Mouse (Mus musculus): Measurements from ENCODE around the gene Vapb. TPM values are rescaled to one million over a fixed set of nuclear protein-coding genes. Genes with fewer than 3 reads are reported as not detected.
"Not testable (repeated sequence)": the region's sequence is repeated elsewhere in the genome, so short reads cannot be mapped to it uniquely, and the experiment has no call there.

Gene Vapb
- polyA plus RNA-seq, 1 experiment from 2014 or later = 10.2 TPM

- H3K9me3 ChIP-seq = no peaks in the 10 kb centered on the region; the same call in 1 of the 2 replicates
- no peaks in the 10 kb centered on the region for H3K36me3 ChIP-seq (replicated peaks)
- peaks cover 31% of the 10 kb centered on the region for H3K4me1 ChIP-seq
- DNase-seq (ENCODE audit: extremely low spot score, low spot score) = no peak
- H3K27ac ChIP-seq = peak overlapping the region; percentile 53; the same call in 1 of the 2 replicates
- H3K4me3 ChIP-seq = no peak overlapping the region
- no peaks in the 10 kb centered on the region for H3K27me3 ChIP-seq (ENCODE audit: poor library complexity, severe bottlenecking)
- 65% methylated on average over 8 of the region's 8 CpGs for WGBS
Measured at GRCm38 (mm10) chr2:173714620-173715218, 22.6 kb upstream of the Vapb start.

- DNase-seq (ENCODE audit: extremely low spot score, low spot score) = no peak
- Histone ChIP-seq H3K4me1 (peaks cover 31% of the 10 kb centered on the region), H3K27ac (no peak overlapping the region), H3K4me3 (no peak overlapping the region), H3K27me3 (ENCODE audit: poor library complexity, severe bottlenecking) (no peaks in the 10 kb centered on the region), H3K9me3 (no peaks in the 10 kb centered on the region; the same call in 1 of the 2 replicates), H3K36me3 (replicated peaks) (no peaks in the 10 kb centered on the region)
- WGBS = 93% methylated on average over 5 of the region's 5 CpGs
Measured at GRCm38 (mm10) chr2:173716966-173717365, 20.3 kb upstream of the Vapb start.

GRCm38 (mm10) chr2:173719115-173719514, 18.2 kb upstream of the Vapb start, which contains the start of gene 1700010B08Rik:
1700010B08Rik (plus strand) TSS chr2:173719415.
- H3K27me3 ChIP-seq (ENCODE audit: poor library complexity, severe bottlenecking); H3K9me3 ChIP-seq; DNase-seq (ENCODE audit: extremely low spot score, low spot score); H3K27ac ChIP-seq; H3K4me3 ChIP-seq; H3K36me3 ChIP-seq (replicated peaks): not testable (repeated sequence)
- 91% methylated on average over 6 of the region's 7 CpGs for WGBS
- peaks cover 15% of the 10 kb centered on the region for H3K4me1 ChIP-seq

GRCm38 (mm10) chr2:173722251-173722857, 15.0 kb upstream of the Vapb start:
- 90% methylated on average over 11 of the region's 11 CpGs for WGBS
- H3K36me3 ChIP-seq (replicated peaks) = no peaks in the 10 kb centered on the region
- H3K27ac ChIP-seq = no peak overlapping the region
- H3K9me3 ChIP-seq = no peaks in the 10 kb centered on the region; the same call in 1 of the 2 replicates
- DNase-seq (ENCODE audit: extremely low spot score, low spot score) = no peak
- peaks cover 16% of the 10 kb centered on the region for H3K4me1 ChIP-seq
- H3K4me3 ChIP-seq = no peak overlapping the region
- H3K27me3 ChIP-seq (ENCODE audit: poor library complexity, severe bottlenecking) = no peaks in the 10 kb centered on the region

GRCm38 (mm10) chr2:173724382-173724781, 12.9 kb upstream of the Vapb start:
- Histone ChIP-seq H3K4me1 (peaks cover 16% of the 10 kb centered on the region), H3K27ac (no peak overlapping the region), H3K9me3 (no peaks in the 10 kb centered on the region; the same call in 1 of the 2 replicates), H3K4me3 (no peak overlapping the region), H3K27me3 (ENCODE audit: poor library complexity, severe bottlenecking) (no peaks in the 10 kb centered on the region), H3K36me3 (replicated peaks) (no peaks in the 10 kb centered on the region)
- 61% methylated on average over 14 of the region's 14 CpGs for WGBS
- no peak for DNase-seq (ENCODE audit: extremely low spot score, low spot score)

- 76% methylated on average over 15 of the region's 15 CpGs for WGBS
- DNase-seq (ENCODE audit: extremely low spot score, low spot score) = no peak
- Histone ChIP-seq H3K4me1 (peaks cover 23% of the 10 kb centered on the region), H3K36me3 (replicated peaks) (no peaks in the 10 kb centered on the region), H3K27me3 (ENCODE audit: poor library complexity, severe bottlenecking) (no peaks in the 10 kb centered on the region), H3K4me3 (no peak overlapping the region), H3K9me3 (no peaks in the 10 kb centered on the region), H3K27ac (no peak overlapping the region)
Measured at GRCm38 (mm10) chr2:173724940-173725807, 12.1 kb upstream of the Vapb start.

- no peak for DNase-seq (ENCODE audit: extremely low spot score, low spot score)
- 88% methylated on average over 4 of the region's 4 CpGs for whole genome bisulfite sequencing
- Histone ChIP-seq H3K27ac (no peak overlapping the region), H3K4me3 (no peak overlapping the region), H3K9me3 (no peaks in the 10 kb centered on the region), H3K36me3 (replicated peaks) (no peaks in the 10 kb centered on the region), H3K27me3 (ENCODE audit: poor library complexity, severe bottlenecking) (no peaks in the 10 kb centered on the region), H3K4me1 (peaks cover 30% of the 10 kb centered on the region)
Measured at GRCm38 (mm10) chr2:173725819-173726218, 11.5 kb upstream of the Vapb start.

GRCm38 (mm10) chr2:173730444-173730966, 6.8 kb upstream of the Vapb start:
- no peaks in the 10 kb centered on the region for H3K27me3 ChIP-seq (ENCODE audit: poor library complexity, severe bottlenecking)
- no peaks in the 10 kb centered on the region for H3K9me3 ChIP-seq
- H3K4me1 ChIP-seq = peaks cover 30% of the 10 kb centered on the region
- WGBS = 4% methylated on average over 9 of the region's 9 CpGs
- peak overlapping the region; percentile 19 for H3K4me3 ChIP-seq
- H3K27ac ChIP-seq = peak overlapping the region; percentile 76
- no peaks in the 10 kb centered on the region for H3K36me3 ChIP-seq (replicated peaks)
- peak; percentile 71 for DNase-seq (ENCODE audit: extremely low spot score, low spot score)

- H3K27me3 ChIP-seq (ENCODE audit: poor library complexity, severe bottlenecking) = no peaks in the 10 kb centered on the region
- H3K4me1 ChIP-seq = peaks cover 50% of the 10 kb centered on the region
- peaks cover 8% of the 10 kb centered on the region for H3K36me3 ChIP-seq (replicated peaks)
- H3K27ac ChIP-seq = no peak overlapping the region
- H3K4me3 ChIP-seq = no peak overlapping the region
- no peaks in the 10 kb centered on the region for H3K9me3 ChIP-seq
- DNase-seq (ENCODE audit: extremely low spot score, low spot score) = no peak
- WGBS = 55% methylated on average over 2 of the region's 2 CpGs
Measured at GRCm38 (mm10) chr2:173734426-173734825, 2.9 kb upstream of the Vapb start.

- 84% methylated on average over 9 of the region's 9 CpGs for WGBS
- peaks cover 8% of the 10 kb centered on the region for H3K36me3 ChIP-seq (replicated peaks)
- H3K27me3 ChIP-seq (ENCODE audit: poor library complexity, severe bottlenecking) = no peaks in the 10 kb centered on the region
- DNase-seq (ENCODE audit: extremely low spot score, low spot score) = no peak
- H3K4me3 ChIP-seq = peak overlapping the region; percentile 83
- H3K27ac ChIP-seq = peak overlapping the region; percentile 92
- peaks cover 25% of the 10 kb centered on the region for H3K4me1 ChIP-seq
- H3K9me3 ChIP-seq = no peaks in the 10 kb centered on the region
Measured at GRCm38 (mm10) chr2:173738232-173738631, 921 bp downstream of the Vapb start.

- Histone ChIP-seq H3K27me3 (ENCODE audit: poor library complexity, severe bottlenecking) (no peaks in the 10 kb centered on the region), H3K4me3 (no peak overlapping the region), H3K4me1 (peaks cover 24% of the 10 kb centered on the region), H3K27ac (no peak overlapping the region), H3K36me3 (replicated peaks) (peaks cover 8% of the 10 kb centered on the region), H3K9me3 (no peaks in the 10 kb centered on the region)
- no peak for DNase-seq (ENCODE audit: extremely low spot score, low spot score)
- 93% methylated on average over 7 of the region's 7 CpGs for WGBS
Measured at GRCm38 (mm10) chr2:173739107-173739506, 1.8 kb downstream of the Vapb start.

GRCm38 (mm10) chr2:173742090-173742489, 4.8 kb downstream of the Vapb start:
- Histone ChIP-seq H3K9me3 (peaks cover 8% of the 10 kb centered on the region), H3K4me3 (no peak overlapping the region), H3K27me3 (ENCODE audit: poor library complexity, severe bottlenecking) (no peaks in the 10 kb centered on the region), H3K36me3 (replicated peaks) (peaks cover 16% of the 10 kb centered on the region), H3K4me1 (peaks cover 21% of the 10 kb centered on the region), H3K27ac (no peak overlapping the region)
- no peak for DNase-seq (ENCODE audit: extremely low spot score, low spot score)
- 95% methylated on average over 13 of the region's 13 CpGs for WGBS

All from forebrain, embryonic 10.5 days (tissue).